Mouse (Mus musculus) heart, adult 8-10 months (tissue): ENCODE results near the gene Hhipl1. TPM values are rescaled to one million over a fixed set of nuclear protein-coding genes. Genes with fewer than 3 reads are reported as not detected.
A peak's percentile ranks its signal among the peaks of the same experiment; 100 is the strongest.

Experiments
- DNase-seq: peaks from one replicate; pipeline ENCODE4 v3.0.0; 2022; ENCODE audit warnings: low spot score
- total RNA-seq, 4 experiments: library from RNA; stranded (reverse); gene quantifications; 2 replicates each; pipeline ENCODE4 v1.2.4; 2022

The Hhipl1 gene
- total RNA-seq: 1 to 10 TPM; 1.2 to 2.0 (median 1.5) TPM

DNA sequence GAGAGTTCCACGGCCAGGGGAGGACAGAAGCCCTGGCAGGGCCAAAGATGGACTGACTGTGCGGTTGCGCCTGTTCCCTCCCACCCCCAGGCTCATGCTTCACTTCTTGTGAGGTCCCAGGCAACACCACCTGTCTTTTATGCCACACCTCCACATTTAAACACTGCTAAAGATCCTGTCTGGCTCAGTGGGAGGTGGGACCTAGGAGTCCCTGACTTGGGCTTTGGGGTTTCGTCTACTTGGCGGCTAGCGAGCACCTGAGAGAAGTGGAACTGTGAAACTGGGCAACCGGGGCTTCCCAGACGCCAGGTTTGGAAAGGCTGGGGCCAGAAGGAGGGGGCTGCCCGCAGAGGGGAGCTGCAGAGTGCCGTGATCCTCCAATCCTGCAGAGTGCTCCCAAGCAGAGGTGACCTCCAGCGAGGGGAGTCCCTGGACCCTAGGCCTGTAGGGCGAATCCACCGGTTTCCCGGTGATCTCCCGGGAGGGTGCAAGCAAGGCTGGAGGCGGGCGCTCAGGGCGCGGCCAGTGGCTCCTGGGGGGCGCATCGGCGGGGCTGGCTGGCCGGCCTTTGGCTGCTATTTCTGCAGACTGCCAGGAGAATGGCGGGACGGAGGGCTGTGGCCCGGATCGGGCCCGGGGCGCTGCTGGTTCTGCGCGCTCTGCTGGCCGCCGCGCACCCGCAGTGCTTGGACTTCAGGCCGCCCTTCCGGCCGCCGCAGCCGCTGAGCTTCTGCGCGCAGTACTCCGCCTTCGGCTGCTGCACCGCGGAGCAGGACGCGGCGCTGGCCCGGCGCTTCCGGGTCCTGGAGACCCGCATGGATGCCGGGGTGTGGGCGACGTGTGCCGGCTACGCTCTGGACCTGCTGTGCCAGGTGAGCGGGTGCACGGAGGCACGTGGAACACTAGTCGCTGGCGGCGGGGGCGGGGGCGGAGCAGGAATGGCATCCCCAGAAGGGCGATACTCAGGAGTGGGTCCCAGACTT lies at the start of gene Hhipl1:
Gene Hhipl1, plus strand, starts transcription at position 459 of the 983 bp plus-strand sequence.
- no peak for DNase-seq

DNA sequence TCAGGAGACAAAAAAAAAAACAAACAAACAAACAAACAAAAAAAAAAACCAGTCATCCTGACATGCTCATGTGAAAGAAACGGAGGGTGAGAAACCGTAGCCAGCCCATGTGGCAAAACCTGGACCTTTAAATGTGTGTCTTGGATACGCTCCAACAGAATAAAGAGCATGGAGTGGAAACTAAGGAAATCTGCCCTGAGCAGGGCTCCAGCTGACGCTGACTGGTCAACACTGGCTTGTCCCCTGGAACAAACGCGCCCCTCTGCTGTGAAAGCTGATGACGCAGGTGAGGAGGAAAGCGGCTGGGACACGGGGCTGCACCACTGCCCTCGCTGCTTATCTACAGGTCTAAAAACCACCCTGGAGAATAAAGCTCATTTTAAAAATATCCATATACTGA lies 49.3 kb upstream of the Hhipl1 start:
- DNase-seq: no peak

DNA sequence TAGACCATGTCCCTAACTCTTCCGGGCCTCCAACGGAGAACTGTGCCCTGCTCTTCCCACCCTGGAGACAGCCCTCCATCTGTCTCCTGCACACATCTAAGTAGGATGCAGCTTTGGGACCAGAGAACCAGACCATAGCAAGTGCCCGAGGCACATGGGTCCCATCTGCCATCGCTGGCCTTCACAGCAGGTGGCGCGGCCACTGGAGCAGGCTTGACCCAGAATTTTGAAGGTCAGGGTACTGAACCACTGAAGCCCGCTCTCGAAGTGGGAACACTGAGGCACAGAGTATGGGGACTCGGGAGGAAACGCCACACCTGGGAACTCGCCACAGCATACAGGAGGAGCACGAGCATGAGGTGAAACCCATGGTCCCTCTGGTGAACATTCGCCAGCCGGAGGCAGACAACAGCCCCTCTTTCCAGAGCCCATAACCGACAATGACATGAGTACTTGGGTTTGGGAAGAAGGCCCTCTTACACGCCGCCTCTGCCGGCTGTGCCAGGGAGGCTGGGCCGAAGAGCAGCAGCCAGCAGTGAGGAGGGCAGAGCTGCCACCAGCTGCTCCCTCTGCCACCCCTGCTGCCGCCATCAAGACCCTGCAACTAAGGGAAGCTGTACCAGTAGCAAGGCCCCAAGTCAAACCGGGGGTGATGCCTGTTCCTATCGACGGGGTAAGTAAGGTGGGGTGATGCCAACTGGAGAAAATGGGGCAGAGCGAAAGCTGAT lies 46.6 kb upstream of the Hhipl1 start:
- DNase-seq: no peak

DNA sequence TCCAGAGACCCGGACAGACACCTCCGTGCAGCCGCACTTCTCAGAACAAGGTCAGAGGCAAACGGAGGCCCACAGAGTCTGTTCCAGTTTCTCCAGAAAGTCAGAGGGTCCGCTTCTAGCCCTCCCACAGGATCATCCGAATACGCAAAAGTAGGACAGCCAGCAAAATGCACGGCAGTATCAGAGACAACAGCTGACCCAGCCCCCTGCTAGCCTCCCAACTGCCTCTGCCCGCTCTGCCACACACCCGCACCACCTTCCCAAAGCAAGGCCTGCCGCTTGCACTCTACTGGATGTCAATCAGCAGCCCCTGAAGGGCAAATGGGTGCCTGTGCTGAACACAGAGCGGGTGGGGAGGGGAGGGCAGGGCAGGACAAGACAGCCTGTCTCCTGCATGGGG lies 45.1 kb upstream of the Hhipl1 start:
- no peak for DNase-seq

DNA sequence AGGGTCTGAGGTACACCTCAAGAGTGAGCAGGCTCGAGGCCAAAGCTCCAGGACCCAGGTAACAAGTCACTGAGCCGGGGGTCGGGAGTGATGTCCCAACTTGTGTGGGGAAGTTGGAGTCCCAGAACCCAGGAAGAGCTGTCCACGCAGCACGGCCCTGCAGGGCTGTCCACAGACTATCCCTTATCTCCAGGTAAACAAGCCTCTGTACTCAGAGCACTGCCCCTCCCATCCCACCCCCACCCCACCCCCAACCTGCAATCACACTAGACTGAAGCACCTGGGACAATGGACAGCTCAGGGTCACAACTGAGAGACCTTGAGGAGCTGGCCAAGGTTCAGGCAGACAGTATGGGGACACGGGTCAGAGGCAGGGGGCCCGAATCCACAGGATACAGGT lies 41.2 kb upstream of the Hhipl1 start:
- DNase-seq: no peak

DNA sequence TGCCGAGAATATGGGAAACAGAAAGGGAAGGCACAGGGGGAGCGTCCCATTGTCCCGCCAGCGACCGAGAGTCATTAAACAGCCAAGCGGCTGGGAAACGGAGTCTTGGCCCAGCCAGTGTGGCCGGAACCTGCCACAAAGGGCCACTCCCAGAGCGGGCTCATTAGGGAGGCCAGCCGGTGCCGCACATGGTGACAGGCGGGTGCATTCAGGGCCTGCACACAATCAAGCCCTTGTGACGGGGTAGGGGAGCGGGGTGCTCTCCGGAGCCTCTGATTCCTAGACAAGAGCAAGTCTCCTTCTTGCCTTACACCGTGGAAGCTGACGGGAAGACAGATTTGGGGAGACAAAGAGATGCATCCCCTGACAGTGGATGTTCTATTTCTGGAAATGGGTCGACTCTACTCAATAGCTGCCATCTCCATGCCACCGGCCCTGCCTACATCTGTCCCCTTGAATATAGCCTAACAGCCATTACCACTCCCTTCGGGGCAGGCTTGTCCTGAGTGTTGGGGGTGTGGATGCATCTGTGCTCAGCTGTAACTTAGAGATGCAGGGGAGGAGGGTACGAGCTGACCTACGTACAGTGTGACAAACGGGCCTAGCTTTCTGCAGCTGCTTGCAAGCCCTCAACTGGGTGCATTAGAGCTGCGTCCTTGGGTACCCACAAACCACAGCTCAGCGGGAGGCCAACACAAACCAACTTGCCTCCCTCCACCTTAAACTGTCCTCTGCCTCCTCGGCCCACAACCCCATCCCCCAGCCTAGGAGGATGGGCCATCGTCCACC lies 40.0 kb upstream of the Hhipl1 start:
- DNase-seq: peak; percentile 60

DNA sequence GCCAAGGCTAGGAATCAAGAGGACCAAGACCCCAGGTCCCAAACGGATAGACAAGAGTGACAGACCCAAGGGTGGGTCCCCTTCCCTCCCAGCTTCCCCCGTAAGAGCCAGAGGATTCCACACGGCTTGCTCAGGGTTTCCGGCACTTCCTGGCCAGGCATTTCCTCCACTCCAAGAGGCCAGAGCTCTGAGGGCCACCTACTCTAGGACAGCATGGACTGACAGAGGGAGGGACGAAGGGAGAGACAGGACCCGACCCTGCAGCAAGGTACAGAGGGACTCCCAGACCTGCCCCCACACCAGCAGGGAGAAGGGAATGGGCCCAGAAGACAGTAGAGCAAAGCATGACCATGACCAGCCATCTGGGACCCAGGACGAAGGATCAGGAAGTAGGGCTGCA lies 38.4 kb upstream of the Hhipl1 start:
- peak; percentile 55 for DNase-seq

DNA sequence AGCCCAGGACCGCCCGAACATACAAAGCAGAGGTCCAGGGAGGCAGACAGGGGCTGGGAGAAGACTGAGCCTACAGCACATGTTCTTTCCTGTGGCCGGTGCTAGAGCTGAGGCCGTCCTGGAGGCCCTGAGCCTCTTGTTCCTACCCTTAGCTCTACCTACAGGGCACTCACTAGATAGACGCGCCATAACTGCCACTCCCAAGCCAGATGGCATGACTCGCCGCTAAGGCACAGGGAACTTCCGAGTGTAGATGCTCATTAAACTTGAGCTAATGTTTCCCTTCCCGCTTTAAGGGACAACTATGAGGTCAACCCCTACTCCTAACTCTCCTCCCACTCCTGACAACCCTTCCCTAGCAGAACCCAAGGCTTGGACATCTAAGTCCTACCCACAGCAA lies 37.1 kb upstream of the Hhipl1 start:
- no peak for DNase-seq

DNA sequence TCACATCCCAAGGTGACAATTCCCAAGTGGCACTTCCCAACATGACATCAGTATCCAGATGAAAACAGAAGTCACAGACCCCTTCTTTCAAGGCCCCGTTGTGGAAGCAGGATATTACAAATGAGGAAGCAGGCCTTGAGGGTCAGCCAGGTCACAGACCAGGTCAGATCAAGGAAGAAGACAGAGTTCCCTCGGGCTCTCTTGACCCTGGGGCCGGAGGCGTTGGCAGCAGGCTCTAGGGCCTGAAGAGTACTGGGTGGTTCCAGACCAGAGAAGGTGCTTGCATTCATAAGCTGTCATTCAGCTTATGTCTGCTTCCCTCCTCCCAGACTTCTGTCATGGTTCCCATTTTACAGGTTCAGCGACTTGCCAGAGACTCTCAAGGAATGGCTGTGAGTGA lies 36.4 kb upstream of the Hhipl1 start:
- no peak for DNase-seq

DNA sequence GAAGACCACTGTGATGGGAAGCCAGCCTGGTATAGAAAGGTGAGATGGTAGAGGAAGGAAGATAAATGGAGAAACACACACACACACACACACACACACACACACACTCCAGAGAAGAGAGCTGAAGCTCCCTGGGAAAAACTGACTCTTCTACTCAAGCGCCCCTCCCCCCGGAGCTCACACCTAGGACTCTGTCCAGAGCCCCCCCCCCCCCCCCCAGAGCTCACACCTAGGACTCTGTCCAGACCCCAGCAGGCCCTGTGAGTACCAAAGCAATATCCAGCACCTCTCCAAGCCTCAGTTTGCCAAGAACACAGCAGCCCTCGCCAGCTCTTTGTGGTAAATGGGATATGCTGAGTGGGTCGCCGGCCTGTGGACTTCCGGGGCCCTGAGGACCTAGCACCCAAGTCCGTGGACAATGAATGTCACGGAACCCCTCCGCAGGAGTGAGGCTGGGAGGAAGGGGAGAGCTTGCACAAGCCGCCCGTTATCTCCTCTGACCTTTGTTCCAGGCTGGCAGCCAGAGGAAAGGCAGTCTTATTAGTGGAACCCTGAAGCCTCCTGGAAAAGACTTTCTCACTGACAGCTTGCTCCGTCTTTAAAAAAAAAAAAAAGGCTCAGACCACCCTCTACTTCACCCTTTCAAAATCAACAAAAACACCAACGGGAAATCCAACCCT lies 35.7 kb upstream of the Hhipl1 start:
- no peak for DNase-seq

DNA sequence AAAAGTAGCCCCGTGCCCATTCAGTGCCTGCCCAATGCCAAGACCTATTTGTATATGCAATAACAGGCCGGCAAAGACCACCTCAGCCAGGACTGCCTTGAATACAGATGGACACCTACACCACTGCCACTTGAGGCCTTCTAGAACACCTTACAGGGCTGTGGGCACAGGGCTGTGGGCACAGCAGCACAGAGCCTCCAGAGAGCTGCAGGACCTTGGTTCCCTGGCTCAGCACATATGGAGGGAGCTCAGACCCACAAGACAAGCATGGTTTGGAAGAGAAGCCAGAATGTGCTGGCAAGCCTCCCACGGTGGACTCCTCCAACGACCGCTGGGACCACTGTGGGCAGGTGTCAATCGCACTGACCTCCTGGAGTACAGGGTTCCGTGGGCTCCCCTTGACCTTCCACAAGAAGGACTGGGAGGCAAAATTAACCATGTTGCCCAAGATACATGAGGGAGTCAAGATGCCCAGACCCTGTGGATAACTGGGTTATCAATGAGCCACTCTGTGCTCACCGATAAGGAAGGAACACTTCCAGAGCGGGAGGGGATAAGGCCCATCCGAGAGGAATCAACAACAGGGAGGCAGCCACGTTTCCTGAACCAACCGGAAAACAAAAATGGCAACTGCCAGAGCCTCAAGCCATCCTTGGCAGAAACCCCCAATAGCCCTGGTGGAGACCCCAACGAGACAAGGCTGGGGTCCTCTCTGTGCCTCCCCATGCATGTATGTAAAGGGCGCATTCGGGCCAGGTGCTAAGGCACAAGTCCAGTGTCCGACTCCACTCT lies 34.5 kb upstream of the Hhipl1 start:
- no peak for DNase-seq

DNA sequence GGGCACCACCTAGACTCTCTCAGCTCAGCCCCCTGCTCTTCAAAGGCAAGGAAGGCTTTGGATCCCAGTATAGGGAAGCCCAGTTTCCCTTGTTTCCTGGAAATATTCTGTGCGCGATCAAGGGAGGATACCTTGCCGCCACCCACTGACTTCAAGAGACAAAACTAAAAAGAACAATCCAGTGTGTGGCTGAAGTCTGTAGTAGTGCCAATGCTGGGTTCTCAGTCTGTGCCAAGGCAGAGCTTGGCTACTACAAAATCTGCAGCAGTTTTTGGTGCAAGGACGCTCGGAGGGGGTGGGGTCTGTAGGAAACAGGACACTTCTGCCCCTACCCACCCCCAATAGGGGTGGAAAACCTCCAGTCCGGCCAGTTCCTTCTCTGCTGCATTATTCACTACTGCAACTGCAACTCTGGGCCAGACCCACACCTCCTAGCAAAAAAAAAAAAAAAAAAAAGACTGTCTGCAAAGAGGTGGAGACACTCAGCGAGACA lies 33.9 kb upstream of the Hhipl1 start:
- DNase-seq: no peak

DNA sequence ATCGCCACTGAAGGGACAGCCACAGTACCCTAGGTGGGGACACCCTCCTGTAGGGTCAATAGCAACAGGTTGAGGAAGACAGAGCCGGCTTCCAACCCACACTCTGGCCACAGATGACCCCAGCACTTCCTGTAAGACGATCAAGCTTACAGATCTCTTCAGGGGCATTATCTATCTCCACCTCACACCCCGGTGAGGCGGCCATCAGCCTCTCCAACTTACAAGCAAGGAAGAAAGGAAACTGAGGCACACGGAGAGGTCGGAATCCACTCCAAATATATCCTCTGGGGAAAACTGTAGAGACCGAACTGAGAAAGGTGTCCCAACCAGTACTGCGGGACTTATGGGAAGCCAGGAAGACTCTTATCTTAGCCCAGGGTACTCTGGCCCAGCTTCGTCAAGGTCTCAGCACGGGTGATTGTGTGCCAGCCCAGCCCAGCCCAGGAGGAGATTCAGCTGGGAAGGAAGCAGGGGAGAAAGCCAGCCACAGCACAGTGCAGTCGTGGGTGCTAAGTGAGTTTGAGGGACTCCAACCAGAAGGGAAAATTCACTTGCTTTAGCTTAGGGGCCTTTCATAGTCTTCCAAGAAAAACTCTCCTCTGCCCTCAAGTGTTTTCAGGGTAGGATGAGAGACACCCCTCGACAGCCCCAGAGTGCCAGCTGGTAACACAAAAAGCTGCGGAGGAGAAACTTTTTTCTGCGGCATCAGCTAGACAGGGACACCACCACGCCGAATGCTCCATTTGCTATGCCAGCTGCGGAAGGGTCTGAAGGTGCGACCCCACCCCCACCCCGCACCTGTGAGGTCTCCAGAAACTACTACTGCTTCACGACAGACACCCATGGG lies 32.4 kb upstream of the Hhipl1 start:
- DNase-seq: no peak

DNA sequence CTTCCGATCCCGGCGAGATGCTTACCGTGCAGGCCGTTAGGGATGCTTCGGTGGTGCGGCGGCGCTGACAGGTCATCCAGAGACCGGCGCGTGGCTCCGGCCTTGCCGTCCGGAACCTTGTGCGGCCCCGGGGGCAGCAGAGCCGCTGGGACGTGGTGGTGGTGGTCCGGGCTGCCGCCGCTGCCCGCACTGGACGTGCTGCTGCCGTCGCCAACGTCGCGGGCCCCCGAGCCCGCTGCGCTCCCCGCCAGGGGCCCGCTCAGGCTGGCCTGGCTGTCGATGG lies 31.8 kb upstream of the Hhipl1 start:
- DNase-seq: no peak

DNA sequence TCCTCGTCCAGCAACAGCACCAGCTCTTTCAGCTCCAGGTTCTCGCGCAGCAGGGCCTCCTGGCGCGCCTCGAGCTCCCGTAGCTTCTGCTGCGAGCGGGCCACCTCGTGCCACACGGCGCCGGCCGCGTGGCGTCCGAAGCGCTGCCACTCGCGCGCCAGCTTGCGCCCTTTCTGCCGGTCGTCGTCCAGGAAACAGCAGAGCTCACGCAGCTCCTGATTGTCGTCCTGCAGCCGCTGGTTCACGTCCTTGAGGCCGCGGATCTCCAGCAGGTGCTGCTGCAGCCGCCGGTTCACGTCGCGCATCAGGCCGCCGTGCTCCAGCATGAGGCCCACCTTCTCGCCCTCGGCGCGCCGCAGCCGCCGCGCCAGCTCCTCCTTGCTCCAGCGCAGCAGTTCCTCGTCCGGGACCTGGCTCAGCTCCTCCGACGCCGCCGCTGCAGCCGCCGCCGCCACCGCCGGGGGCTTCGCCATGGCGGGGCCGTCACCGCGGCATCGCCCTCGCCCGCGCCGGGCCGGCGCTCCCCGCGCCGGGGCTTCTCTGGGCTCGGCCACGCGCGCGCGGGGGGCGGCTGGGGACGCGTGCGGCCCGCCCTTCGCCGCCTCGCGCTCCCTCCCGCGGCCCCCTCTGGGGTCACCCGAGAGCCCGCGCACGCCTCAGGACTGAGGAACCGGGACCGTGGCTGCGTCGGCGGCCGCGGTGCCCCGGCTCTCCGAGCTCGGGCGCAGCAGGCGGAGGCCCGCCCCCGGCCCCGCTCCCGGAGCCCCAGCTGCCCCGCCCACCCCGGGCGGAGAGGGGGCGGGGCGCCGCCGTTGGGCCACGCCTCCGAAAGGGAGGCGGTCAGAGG lies 31.2 kb upstream of the Hhipl1 start, which contains the start of gene Ccdc85c:
Gene Ccdc85c, minus strand, starts transcription at position 765 of the 847 bp plus-strand sequence.
- DNase-seq: no peak

DNA sequence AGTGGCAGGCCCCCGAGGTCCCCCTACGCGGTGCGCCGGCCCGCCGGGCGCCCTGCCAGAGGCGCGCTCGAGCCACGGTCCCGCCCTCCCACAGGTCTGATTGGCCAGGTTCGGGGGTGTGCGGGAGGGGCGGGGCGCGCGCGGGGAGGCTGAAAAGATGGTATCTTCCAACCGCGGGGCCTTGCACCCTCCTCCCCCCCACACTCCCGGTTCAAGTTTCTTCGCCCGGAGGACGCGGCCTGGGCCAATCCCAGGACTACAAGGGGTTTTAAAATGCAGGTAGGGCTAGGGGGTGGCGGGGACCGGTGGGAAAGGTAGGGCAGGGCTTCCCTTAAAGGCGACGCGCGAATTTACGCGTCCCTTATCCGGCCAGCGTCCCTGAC lies 30.6 kb upstream of the Hhipl1 start:
- peak; percentile 94 for DNase-seq

DNA sequence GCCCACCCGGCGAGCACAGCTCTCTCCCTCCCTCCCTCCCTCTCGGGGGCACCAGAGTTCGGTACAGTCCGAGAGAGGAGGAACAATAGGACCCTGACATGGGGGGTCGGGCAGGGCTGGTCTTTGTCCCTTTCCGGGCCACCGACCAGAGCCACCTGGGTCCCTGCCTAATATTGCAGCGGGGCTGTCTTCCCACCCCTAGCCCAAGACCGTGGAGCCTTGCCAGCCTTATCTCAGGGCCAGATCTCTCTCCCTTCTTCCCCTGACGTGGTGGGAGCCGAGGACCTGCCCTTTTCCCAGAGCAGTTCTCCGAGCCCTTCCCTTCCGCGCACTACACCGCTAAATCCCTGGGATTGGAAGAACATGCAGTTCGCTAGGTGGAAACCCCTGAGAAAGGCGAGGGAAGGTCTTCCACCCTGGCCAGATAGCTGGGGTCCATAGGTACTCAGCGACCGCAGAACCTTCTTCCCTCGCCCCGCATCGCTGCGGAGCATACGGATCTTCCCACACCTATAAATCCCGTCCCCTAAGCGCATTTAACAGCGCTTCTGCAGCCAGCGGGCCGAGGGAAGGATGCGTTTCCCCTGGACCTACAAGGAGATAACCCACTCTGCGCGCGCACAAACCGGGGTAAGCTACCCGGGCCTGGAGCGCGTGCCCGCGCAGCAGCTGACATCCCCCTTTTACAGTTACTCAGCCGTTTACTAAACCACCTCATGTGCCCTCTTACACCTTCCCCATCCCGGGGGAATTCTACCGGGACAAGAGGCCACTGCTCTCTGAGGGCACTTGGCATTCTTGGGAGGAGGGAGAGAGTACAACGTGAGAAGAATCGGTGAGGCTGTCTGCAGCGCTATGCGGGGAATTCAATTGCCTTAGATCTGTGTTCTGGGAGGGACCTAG lies 29.9 kb upstream of the Hhipl1 start:
- no peak for DNase-seq
